ENCODE assay signal across 8 mouse cellular contexts in genomic region chr4:129286683-129287471, GRCm38 (mm10). TPM values are rescaled to one million over a fixed set of nuclear protein-coding genes. Genes with fewer than 3 reads are reported as not detected.
DNase-seq lines count a peak whose midpoint lies in the region; ATAC-seq and TF ChIP-seq lines count a peak whose summit lies in the region.

No protein-coding gene starts in this region.

- no peaks in the 10 kb centered on the region for H3K36me3 ChIP-seq in ES-Bruce4 (ENCODE audit: control insufficient read depth, insufficient read depth, low read length, poor library complexity, severe bottlenecking)
- H3K36me3 ChIP-seq in forebrain, embryonic 15.5 days, result no peaks in the 10 kb centered on the region
- no peaks in the 10 kb centered on the region for H3K36me3 ChIP-seq in hindbrain, embryonic 16.5 days (ENCODE audit: control insufficient read depth, insufficient read depth, low read length)
- no peaks in the 10 kb centered on the region for H3K36me3 ChIP-seq in midbrain, embryonic 13.5 days

- WGBS in forebrain, embryonic 15.5 days, result 1% methylated on average over 27 of the region's 28 CpGs
- 2% methylated on average over 27 of the region's 28 CpGs for WGBS in hindbrain, embryonic 16.5 days
- WGBS in midbrain, embryonic 13.5 days, result 2% methylated on average over 27 of the region's 28 CpGs

- H3K4me2 ChIP-seq in forebrain, embryonic 15.5 days (replicated peaks), result peak overlapping the region; percentile 84
- H3K4me2 ChIP-seq in hindbrain, embryonic 16.5 days (ENCODE audit: low read length), result peak overlapping the region; percentile 97
- H3K4me2 ChIP-seq in midbrain, embryonic 13.5 days (replicated peaks), result peak overlapping the region; percentile 87

- TF ChIP-seq POLR2A in ES-Bruce4 (IDR thresholded peaks at IDR 0.05; ENCODE audit: insufficient read depth, low read length), result no peak

- peak; percentile 24 for DNase-seq in adrenal gland, adult 2 months
- DNase-seq in adrenal gland, adult 18-20 months (ENCODE audit: low spot score in 2 of 2), result no peak
- no peak for DNase-seq in urinary bladder, postnatal 4 days (ENCODE audit: low spot score in 2 of 2)
- no peak for DNase-seq in layer of hippocampus, adult 11-12 months (ENCODE audit: low spot score)

- no peak for ATAC-seq in forebrain, embryonic 15.5 days (replicated peaks)
- peak; percentile 64; the same call in 1 of the 2 replicates for ATAC-seq in hindbrain, embryonic 16.5 days
- peak; percentile 43; the same call in 1 of the 2 replicates for ATAC-seq in midbrain, embryonic 13.5 days

- H3K4me1 ChIP-seq in ES-Bruce4 (ENCODE audit: control insufficient read depth, insufficient read depth, low read length), result no peaks in the 10 kb centered on the region
- H3K4me1 ChIP-seq in forebrain, embryonic 15.5 days, result peaks cover 17% of the 10 kb centered on the region
- peaks cover 15% of the 10 kb centered on the region for H3K4me1 ChIP-seq in hindbrain, embryonic 16.5 days (ENCODE audit: control insufficient read depth, insufficient read depth, low read depth, low read length)
- H3K4me1 ChIP-seq in midbrain, embryonic 13.5 days (replicated peaks), result peaks cover 25% of the 10 kb centered on the region

- TF ChIP-seq CTCF in ES-Bruce4 (IDR thresholded peaks at IDR 0.05; ENCODE audit: low read depth, low read length), result no peak

- H3K4me3 ChIP-seq in ES-Bruce4 (ENCODE audit: low read depth, low read length), result peak overlapping the region; percentile 66
- peak overlapping the region; percentile 44 for H3K4me3 ChIP-seq in forebrain, embryonic 15.5 days
- H3K4me3 ChIP-seq in hindbrain, embryonic 16.5 days (ENCODE audit: low read length), result peak overlapping the region; percentile 51
- H3K4me3 ChIP-seq in midbrain, embryonic 13.5 days (replicated peaks), result peak overlapping the region; percentile 47

- H3K9me3 ChIP-seq in ES-Bruce4 (replicated peaks; ENCODE audit: control insufficient read depth, insufficient read depth, low read length, poor library complexity, severe bottlenecking), result no peaks in the 10 kb centered on the region
- no peaks in the 10 kb centered on the region for H3K9me3 ChIP-seq in forebrain, embryonic 15.5 days
- H3K9me3 ChIP-seq in hindbrain, embryonic 16.5 days (ENCODE audit: control insufficient read depth, low read length), result no peaks in the 10 kb centered on the region
- no peaks in the 10 kb centered on the region for H3K9me3 ChIP-seq in midbrain, embryonic 13.5 days

- H3K27ac ChIP-seq in ES-Bruce4 (ENCODE audit: insufficient read depth, low read length), result no peak overlapping the region
- H3K27ac ChIP-seq in forebrain, embryonic 15.5 days (replicated peaks), result no peak overlapping the region
- H3K27ac ChIP-seq in hindbrain, embryonic 16.5 days (ENCODE audit: low read depth, low read length), result no peak overlapping the region
- H3K27ac ChIP-seq in midbrain, embryonic 13.5 days, result no peak overlapping the region

- H3K9ac ChIP-seq in ES-Bruce4 (ENCODE audit: low read depth, poor library complexity, severe bottlenecking), result peak overlapping the region; percentile 68
- H3K9ac ChIP-seq in forebrain, embryonic 15.5 days (replicated peaks), result peak overlapping the region; percentile 51
- H3K9ac ChIP-seq in hindbrain, embryonic 16.5 days (ENCODE audit: low read depth, low read length), result peak overlapping the region; percentile 68
- peak overlapping the region; percentile 74 for H3K9ac ChIP-seq in midbrain, embryonic 13.5 days (replicated peaks)

- H3K27me3 ChIP-seq in ES-Bruce4 (ENCODE audit: control insufficient read depth, insufficient read depth, low read length, poor library complexity, severe bottlenecking), result peaks cover 5% of the 10 kb centered on the region; the same call in 1 of the 2 replicates
- no peaks in the 10 kb centered on the region for H3K27me3 ChIP-seq in forebrain, embryonic 15.5 days
- peaks cover 5% of the 10 kb centered on the region; the same call in 1 of the 2 replicates for H3K27me3 ChIP-seq in hindbrain, embryonic 16.5 days (replicated peaks; ENCODE audit: control insufficient read depth, insufficient read depth, low read length)
- peaks cover 26% of the 10 kb centered on the region for H3K27me3 ChIP-seq in midbrain, embryonic 13.5 days

- no peak for TF ChIP-seq EP300 in ES-Bruce4 (IDR thresholded peaks at IDR 0.05; ENCODE audit: insufficient read depth, low read depth, low read length)

RNA-seq across cellular contexts. Expression of gene Sync, which starts 0.5 kb away (rescaled TPM):
- total RNA-seq in adrenal gland, adult 2 months (2021), result under 1 TPM; 0.66 to 0.97 TPM
- 0.11 and 0.32 TPM in 2 replicates for polyA plus RNA-seq in adrenal gland, adult 2 months (2012; rRNA removed)
- 1 to 10 TPM in 1 of 2 experiments, under 1 TPM in 1; 0.76 to 1.5 TPM for total RNA-seq in adrenal gland, adult 18-20 months (2021)
- polyA plus RNA-seq in ES-Bruce4 (2011; ENCODE audit: insufficient read depth, insufficient read length, low read depth, missing spikeins), result 0.87 and 0.90 TPM in 2 replicates
- polyA plus RNA-seq in forebrain, embryonic 15.5 days (2015; fragmentation: Nextera tagmentation; extraction: Ambion mirVana), result 0.13 and 0.36 TPM in 2 replicates
- 1.7 and 1.9 TPM in 2 replicates for polyA plus RNA-seq in hindbrain, embryonic 16.5 days (2015; fragmentation: Nextera tagmentation; extraction: Ambion mirVana)
- 0.27 and 0.67 TPM in 2 replicates for polyA plus RNA-seq in midbrain, embryonic 13.5 days (2015; fragmentation: Nextera tagmentation; extraction: Ambion mirVana)

RNA-seq across cellular contexts. Expression of gene C77080, which starts 25.7 kb away (rescaled TPM):
- 10 to 100 TPM; 15.5 to 30.5 TPM for total RNA-seq in adrenal gland, adult 2 months (2021)
- 20.4 and 21.3 TPM in 2 replicates for polyA plus RNA-seq in adrenal gland, adult 2 months (2012; rRNA removed)
- 10 to 100 TPM; 18.1 to 22.1 TPM for total RNA-seq in adrenal gland, adult 18-20 months (2021)
- polyA plus RNA-seq in ES-Bruce4 (2011; ENCODE audit: insufficient read depth, insufficient read length, low read depth, missing spikeins), result 50.2 and 55.1 TPM in 2 replicates
- 4.1 and 4.5 TPM in 2 replicates for polyA plus RNA-seq in forebrain, embryonic 15.5 days (2015; fragmentation: Nextera tagmentation; extraction: Ambion mirVana)
- polyA plus RNA-seq in hindbrain, embryonic 16.5 days (2015; fragmentation: Nextera tagmentation; extraction: Ambion mirVana), result 7.0 and 10.8 TPM in 2 replicates
- polyA plus RNA-seq in midbrain, embryonic 13.5 days (2015; fragmentation: Nextera tagmentation; extraction: Ambion mirVana), result 5.1 and 5.4 TPM in 2 replicates

RNA-seq across cellular contexts. Expression of gene Rbbp4, which starts 48.3 kb away (rescaled TPM):
- total RNA-seq in adrenal gland, adult 2 months (2021), result 100 to 1,000 TPM; 116 to 144 TPM
- 9.7 and 10.4 TPM in 2 replicates for polyA plus RNA-seq in adrenal gland, adult 2 months (2012; rRNA removed)
- 100 to 1,000 TPM; 128 to 132 TPM for total RNA-seq in adrenal gland, adult 18-20 months (2021)
- 375 and 419 TPM in 2 replicates for polyA plus RNA-seq in ES-Bruce4 (2011; ENCODE audit: insufficient read depth, insufficient read length, low read depth, missing spikeins)
- polyA plus RNA-seq in forebrain, embryonic 15.5 days (2015; fragmentation: Nextera tagmentation; extraction: Ambion mirVana), result 434 and 436 TPM in 2 replicates
- 238 and 242 TPM in 2 replicates for polyA plus RNA-seq in hindbrain, embryonic 16.5 days (2015; fragmentation: Nextera tagmentation; extraction: Ambion mirVana)
- 419 and 460 TPM in 2 replicates for polyA plus RNA-seq in midbrain, embryonic 13.5 days (2015; fragmentation: Nextera tagmentation; extraction: Ambion mirVana)

RNA-seq across cellular contexts. Expression of gene Zbtb8os, which starts 48.6 kb away (rescaled TPM):
- 10 to 100 TPM; 42.7 to 48.4 TPM for total RNA-seq in adrenal gland, adult 2 months (2021)
- polyA plus RNA-seq in adrenal gland, adult 2 months (2012; rRNA removed), result 4.1 and 5.3 TPM in 2 replicates
- 10 to 100 TPM; 49.4 to 52.4 TPM for total RNA-seq in adrenal gland, adult 18-20 months (2021)
- polyA plus RNA-seq in ES-Bruce4 (2011; ENCODE audit: insufficient read depth, insufficient read length, low read depth, missing spikeins), result 138 and 146 TPM in 2 replicates
- polyA plus RNA-seq in forebrain, embryonic 15.5 days (2015; fragmentation: Nextera tagmentation; extraction: Ambion mirVana), result 28.7 and 29.1 TPM in 2 replicates
- 15.1 and 21.3 TPM in 2 replicates for polyA plus RNA-seq in hindbrain, embryonic 16.5 days (2015; fragmentation: Nextera tagmentation; extraction: Ambion mirVana)
- polyA plus RNA-seq in midbrain, embryonic 13.5 days (2015; fragmentation: Nextera tagmentation; extraction: Ambion mirVana), result 28.0 and 32.2 TPM in 2 replicates

Comparison
In these comparisons a context has a peak if more than half of its experiments do, and no peak if none do; other contexts are left out.
1. RNA of gene Rbbp4, which starts 48.3 kb away (polyA plus RNA-seq): 434 to 436 TPM in forebrain, embryonic 15.5 days, 375 to 419 TPM in ES-Bruce4, 419 to 460 TPM in midbrain, embryonic 13.5 days and 238 to 242 TPM in hindbrain, embryonic 16.5 days; 9.7 to 10.4 TPM in adrenal gland, adult 2 months; every median in the first group is over 10 times any median in the second.
2. Peak in every context shown above with its lines, with median percentiles within 50 percentile points of each other: H3K4me3 ChIP-seq, H3K9ac ChIP-seq and H3K4me2 ChIP-seq.